Mouse (Mus musculus): ENCODE data around the gene Napepld. TPM values are rescaled to one million over a fixed set of nuclear protein-coding genes. Genes with fewer than 3 reads are reported as not detected.
A peak's percentile ranks its signal among the peaks of the same experiment; 100 is the strongest.

Napepld gene
- total RNA-seq, 1 experiment, result 4.3 TPM

DNA sequence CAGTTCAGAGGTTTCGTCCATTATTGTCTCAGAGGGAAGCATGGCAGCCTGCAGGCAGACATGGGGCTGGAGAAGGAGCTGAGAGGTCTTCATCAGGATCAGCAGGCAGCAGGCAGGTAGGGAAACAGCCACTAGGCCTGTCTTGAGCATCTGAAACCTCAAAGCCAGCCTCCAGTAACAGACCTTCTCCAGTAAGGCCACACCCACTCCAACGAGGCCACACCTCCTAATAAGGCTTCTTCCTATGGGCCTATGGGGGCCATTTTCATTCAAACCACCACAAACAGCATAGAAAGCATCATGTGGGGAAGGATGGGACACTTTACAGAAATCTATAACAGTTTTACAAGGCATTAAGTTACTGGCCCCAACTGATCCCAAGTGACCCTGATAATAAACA, 50.5 kb downstream of the Napepld start:
- no peak for TF ChIP-seq ZNF384 (IDR thresholded peaks at IDR 0.05; ENCODE audit: low read depth, low read length)
- no peak for TF ChIP-seq MAFK (IDR thresholded peaks at IDR 0.05; ENCODE audit: insufficient read depth, low read depth, low read length)
- TF ChIP-seq ZC3H11A (IDR thresholded peaks at IDR 0.05; ENCODE audit: borderline replicate concordance, low read depth, low read length), result no peak
- no peak for TF ChIP-seq CHD2 (IDR thresholded peaks at IDR 0.05; ENCODE audit: low read depth, low read length)
- TF ChIP-seq HCFC1 (IDR thresholded peaks at IDR 0.05; ENCODE audit: borderline replicate concordance, insufficient read depth, low read length), result no peak
- H3K4me1 ChIP-seq (ENCODE audit: control insufficient read depth in 2 of 2, insufficient read depth in 2 of 2, low read length in 2 of 2, poor library complexity in 1 of 2), result peaks cover 2 to 3% of the 10 kb centered on the region in 2 experiments; a peak in 3 of 4 replicates

DNA sequence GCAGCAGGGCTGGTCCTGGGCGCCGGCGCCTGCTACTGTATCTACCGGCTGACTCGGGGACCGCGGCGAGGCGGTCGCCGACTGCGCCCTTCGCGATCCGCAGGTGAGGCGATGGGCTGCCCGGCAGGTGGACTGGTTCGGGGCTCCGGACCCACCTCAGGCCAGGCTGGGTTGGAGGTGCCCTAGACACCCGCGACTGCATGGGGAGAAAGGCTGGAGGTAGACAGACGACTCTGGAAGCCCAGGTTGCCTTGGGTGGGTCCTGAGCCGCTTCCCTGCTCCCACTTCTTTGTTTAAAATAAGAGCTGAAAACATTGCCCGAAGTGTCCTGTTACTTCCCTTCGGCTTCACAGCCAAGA, 55.1 kb downstream of the Napepld start:
- Histone ChIP-seq H3K9me3 (ENCODE audit: control insufficient read depth, insufficient read depth, low read depth, low read length) (no peaks in the 10 kb centered on the region), H3K36me3 (ENCODE audit: control insufficient read depth, insufficient read depth, low read length, poor library complexity, severe bottlenecking) (peaks cover 21% of the 10 kb centered on the region), H3K4me3 (ENCODE audit: insufficient read depth in 1 of 2, low read depth in 1 of 2, low read length in 2 of 2, poor library complexity in 1 of 2, severe bottlenecking in 1 of 2) (peak overlapping the region; percentile 85 to 96), H3K4me1 (ENCODE audit: control insufficient read depth in 2 of 2, insufficient read depth in 2 of 2, low read length in 2 of 2, poor library complexity in 1 of 2) (peaks cover 0 to 7% of the 10 kb centered on the region in 2 experiments; a peak in 2 of 4 replicates), H3K27ac (ENCODE audit: insufficient read depth, low read depth, low read length, poor library complexity, severe bottlenecking) (peak overlapping the region; percentile 57), H3K9ac (ENCODE audit: insufficient read depth, low read depth, low read length, poor library complexity, severe bottlenecking) (peak overlapping the region; percentile 80)
- no peak for DNase-seq (ENCODE audit: low read depth, low spot score)
- no peak for TF ChIP-seq ZC3H11A (IDR thresholded peaks at IDR 0.05; ENCODE audit: borderline replicate concordance, low read depth, low read length)
- TF ChIP-seq CHD2 (IDR thresholded peaks at IDR 0.05; ENCODE audit: low read depth, low read length), result no peak
- TF ChIP-seq HCFC1 (IDR thresholded peaks at IDR 0.05; ENCODE audit: borderline replicate concordance, insufficient read depth, low read length), result no peak
- in situ Hi-C loops (cut with MboI; ENCODE audit: low sequenced_read_pairs in 2 of 2, unreplicated experiment in 2 of 2), result no loop called here

More for the DNA sequence above, 50.5 kb downstream of the Napepld start:
- no peak for DNase-seq (ENCODE audit: low read depth, low spot score)
- Histone ChIP-seq H3K4me3 (ENCODE audit: insufficient read depth in 1 of 2, low read depth in 1 of 2, low read length in 2 of 2, poor library complexity in 1 of 2, severe bottlenecking in 1 of 2) (no peak overlapping the region), H3K9me3 (ENCODE audit: control insufficient read depth, insufficient read depth, low read depth, low read length) (no peaks in the 10 kb centered on the region), H3K27ac (ENCODE audit: insufficient read depth, low read depth, low read length, poor library complexity, severe bottlenecking) (no peak overlapping the region), H3K36me3 (ENCODE audit: control insufficient read depth, insufficient read depth, low read length, poor library complexity, severe bottlenecking) (peaks cover 35% of the 10 kb centered on the region), H3K9ac (ENCODE audit: insufficient read depth, low read depth, low read length, poor library complexity, severe bottlenecking) (no peak overlapping the region)
- in situ Hi-C loops (cut with MboI; ENCODE audit: low sequenced_read_pairs in 2 of 2, unreplicated experiment in 2 of 2), result no loop called here

DNA sequence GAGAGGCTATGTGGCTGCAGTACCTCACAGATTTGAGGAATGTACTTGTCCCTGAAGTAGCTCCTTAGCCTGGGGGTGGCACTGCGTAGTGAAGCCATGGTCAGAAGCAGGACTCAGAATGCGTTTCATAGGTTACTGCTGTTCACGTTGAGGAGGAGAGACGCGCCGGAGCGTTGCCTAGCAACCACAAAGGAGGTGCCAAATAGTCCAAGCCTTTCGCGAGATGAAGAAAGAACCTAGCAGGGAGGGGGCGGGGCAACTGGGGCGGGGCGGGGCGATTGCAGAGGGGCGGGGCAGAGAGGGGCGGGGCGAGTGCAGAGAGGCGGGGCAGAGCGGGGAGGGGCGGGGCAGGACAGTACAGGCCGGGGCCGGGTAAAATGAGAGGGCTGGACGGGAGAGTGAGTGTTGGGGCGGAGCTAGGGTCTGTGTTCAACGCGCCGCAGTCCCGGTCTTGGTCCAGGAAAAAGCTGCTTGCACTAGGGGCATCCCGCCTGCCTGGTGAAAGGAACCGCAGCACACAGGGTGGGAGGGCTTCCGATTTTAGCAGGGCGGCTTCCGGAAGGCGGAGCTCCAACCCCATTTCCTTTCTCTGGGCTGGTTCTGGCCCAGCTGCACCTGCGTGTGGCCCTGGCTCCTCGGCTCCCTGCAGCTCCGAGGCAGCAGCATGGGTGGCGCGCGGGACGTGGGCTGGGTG, 55.6 kb downstream of the Napepld start, which contains the start of the genes Fbxl13 and Armc10:
TSS of gene Fbxl13 (minus strand) at position 196 of the 694 bp plus-strand sequence.
TSS of gene Armc10 (plus strand) at position 375 of the 694 bp plus-strand sequence.
- TF ChIP-seq CHD2 (IDR thresholded peaks at IDR 0.05; ENCODE audit: low read depth, low read length) (0 out of 2 replicates have a peak, but pooled peaks have one; percentile 57), ZNF384 (IDR thresholded peaks at IDR 0.05; ENCODE audit: low read depth, low read length) (no peak)
- Histone ChIP-seq H3K9me3 (ENCODE audit: control insufficient read depth, insufficient read depth, low read depth, low read length) (no peaks in the 10 kb centered on the region), H3K9ac (ENCODE audit: insufficient read depth, low read depth, low read length, poor library complexity, severe bottlenecking) (peak within 1 kb of the TSS; percentile 80), H3K4me3 (ENCODE audit: insufficient read depth in 1 of 2, low read depth in 1 of 2, low read length in 2 of 2, poor library complexity in 1 of 2, severe bottlenecking in 1 of 2) (peak within 1 kb of the TSS; percentile 85 to 96), H3K27ac (ENCODE audit: insufficient read depth, low read depth, low read length, poor library complexity, severe bottlenecking) (peak within 1 kb of the TSS; percentile 57), H3K4me1 (ENCODE audit: control insufficient read depth in 2 of 2, insufficient read depth in 2 of 2, low read length in 2 of 2, poor library complexity in 1 of 2) (peaks cover 0 to 7% of the 10 kb centered on the region in 2 experiments; a peak in 2 of 4 replicates), H3K36me3 (ENCODE audit: control insufficient read depth, insufficient read depth, low read length, poor library complexity, severe bottlenecking) (peaks cover 20% of the 10 kb centered on the region)
- DNase-seq (ENCODE audit: low read depth, low spot score), result peak; percentile 91
- in situ Hi-C loops (cut with MboI; ENCODE audit: low sequenced_read_pairs in 2 of 2, unreplicated experiment in 2 of 2), result no loop called here

GRCm38 (mm10) chr5:21644891-21645438, 56.2 kb downstream of the Napepld start:
- H3K4me3 ChIP-seq (ENCODE audit: insufficient read depth in 1 of 2, low read depth in 1 of 2, low read length in 2 of 2, poor library complexity in 1 of 2, severe bottlenecking in 1 of 2), result peak overlapping the region; percentile 71 to 82
- in situ Hi-C loops (cut with MboI; ENCODE audit: low sequenced_read_pairs in 2 of 2, unreplicated experiment in 2 of 2), result no loop called here
- TF ChIP-seq ZNF384 (IDR thresholded peaks at IDR 0.05; ENCODE audit: low read depth, low read length), result no peak
- no peak for TF ChIP-seq MAFK (IDR thresholded peaks at IDR 0.05; ENCODE audit: insufficient read depth, low read depth, low read length)
- TF ChIP-seq ZC3H11A (IDR thresholded peaks at IDR 0.05; ENCODE audit: borderline replicate concordance, low read depth, low read length), result no peak
- TF ChIP-seq HCFC1 (IDR thresholded peaks at IDR 0.05; ENCODE audit: borderline replicate concordance, insufficient read depth, low read length), result no peak
- TF ChIP-seq CHD2 (IDR thresholded peaks at IDR 0.05; ENCODE audit: low read depth, low read length), result no peak; the same call in 1 of the 2 replicates
- no peaks in the 10 kb centered on the region for H3K9me3 ChIP-seq (ENCODE audit: control insufficient read depth, insufficient read depth, low read depth, low read length)
- H3K36me3 ChIP-seq (ENCODE audit: control insufficient read depth, insufficient read depth, low read length, poor library complexity, severe bottlenecking), result peaks cover 15% of the 10 kb centered on the region
- H3K27ac ChIP-seq (ENCODE audit: insufficient read depth, low read depth, low read length, poor library complexity, severe bottlenecking), result no peak overlapping the region
- H3K4me1 ChIP-seq (ENCODE audit: control insufficient read depth in 2 of 2, insufficient read depth in 2 of 2, low read length in 2 of 2, poor library complexity in 1 of 2), result peaks cover 0 to 7% of the 10 kb centered on the region in 2 experiments; a peak in 2 of 4 replicates
- no peak for DNase-seq (ENCODE audit: low read depth, low spot score)
- H3K9ac ChIP-seq (ENCODE audit: insufficient read depth, low read depth, low read length, poor library complexity, severe bottlenecking), result peak overlapping the region; percentile 48

Data from ES-E14 (cell line).